Mouse (Mus musculus) neural tube, embryonic 15.5 days (tissue): Measurements from ENCODE around the gene Vwa5b2. TPM values are rescaled to one million over a fixed set of nuclear protein-coding genes. Genes with fewer than 3 reads are reported as not detected.

Experiments
- ATAC-seq: fragments of 200-750 bp; cut with Nextera tagmentation; 2 replicates; pipeline ENCODE4 v1.8.0; 2017; ENCODE audit warnings: mild to moderate bottlenecking, moderate TSS enrichment, moderate library complexity; ENCODE audit not compliant: low FRiP score
- H3K27ac ChIP-seq: fragments of 300-500 bp; sonication (generic); replicated peaks from 2 replicates; pipeline ENCODE4 v1.5.1; 2015; ENCODE audit warnings: mild to moderate bottlenecking, inconsistent platforms
- H3K27me3 ChIP-seq: fragments of 300-500 bp; sonication (generic); replicated peaks from 2 replicates; pipeline ENCODE4 v1.6.1; 2015; ENCODE audit warnings: inconsistent platforms
- H3K36me3 ChIP-seq: fragments of 300-500 bp; sonication (generic); 2 replicates; pipeline ENCODE4 v1.6.1; 2015; ENCODE audit warnings: inconsistent platforms
- H3K4me1 ChIP-seq: fragments of 300-500 bp; sonication (generic); 2 replicates; pipeline ENCODE4 v1.6.1; 2015; ENCODE audit warnings: inconsistent platforms
- H3K4me2 ChIP-seq: fragments of 300-500 bp; sonication (generic); 2 replicates; pipeline ENCODE4 v1.6.1; 2015; ENCODE audit warnings: inconsistent platforms, mild to moderate bottlenecking, moderate library complexity
- H3K4me3 ChIP-seq: fragments of 300-500 bp; sonication (generic); replicated peaks from 2 replicates; pipeline ENCODE4 v1.5.1; 2015; ENCODE audit warnings: mild to moderate bottlenecking, inconsistent platforms
- H3K9ac ChIP-seq: fragments of 300-500 bp; sonication (generic); replicated peaks from 2 replicates; pipeline ENCODE4 v1.6.1; 2015; ENCODE audit warnings: mild to moderate bottlenecking, inconsistent platforms
- H3K9me3 ChIP-seq: fragments of 300-500 bp; sonication (generic); replicated peaks from 2 replicates; pipeline ENCODE4 v1.6.1; 2016; ENCODE audit warnings: inconsistent platforms
- WGBS: fragments of 180-500 bp; shearing (Covaris S2); methylation state at CpG from one replicate; pipeline ENCODE4 v1.1.7; 2015; ENCODE audit warnings: mixed read lengths; 5-methylcytosine and 5-hydroxymethylcytosine counted together
- polyA plus RNA-seq: library from polyadenylated mRNA; unstranded; fragments of >200 nt; fragmentation: Nextera tagmentation; extraction: Ambion mirVana; gene quantifications from 2 replicates; pipeline ENCODE4 v1.2.1, GENCODE M21; 2015

Gene Vwa5b2
- polyA plus RNA-seq, 1 experiment from 2014 or later, result 48.0 TPM

GRCm38 (mm10) chr16:20619541-20620398 is 30.5 kb downstream of the Vwa5b2 start:
- Histone ChIP-seq H3K36me3 (peaks cover 11% of the 10 kb centered on the region), H3K27ac (peak overlapping the region; percentile 97), H3K4me2 (peak overlapping the region; percentile 84), H3K4me3 (peak overlapping the region; percentile 85), H3K9me3 (no peaks in the 10 kb centered on the region), H3K9ac (peak overlapping the region; percentile 88), H3K4me1 (peaks cover 34% of the 10 kb centered on the region), H3K27me3 (no peaks in the 10 kb centered on the region)
- under 1% methylated on average over 63 of the region's 83 CpGs for WGBS
- peak; percentile 14 for ATAC-seq

DNA sequence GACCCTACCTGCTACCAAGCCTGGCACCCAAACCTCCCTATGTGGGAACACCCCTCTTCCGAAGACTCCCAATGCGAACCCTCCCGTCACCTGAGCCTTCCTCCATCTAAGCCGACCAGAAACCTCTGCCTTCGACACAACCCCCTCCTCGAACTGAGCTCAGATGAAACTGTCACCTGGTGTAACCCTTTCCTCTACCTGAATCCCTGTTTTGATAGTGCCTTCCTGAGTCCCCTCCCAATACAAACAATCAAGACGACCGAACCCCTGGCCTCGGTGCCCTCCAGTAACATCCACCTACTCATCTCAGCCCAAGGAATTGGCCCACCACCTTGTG is 31.1 kb downstream of the Vwa5b2 start:
- H3K4me1 ChIP-seq, result peaks cover 34% of the 10 kb centered on the region
- peak overlapping the region; percentile 97 for H3K27ac ChIP-seq
- peak overlapping the region; percentile 88 for H3K9ac ChIP-seq
- peak overlapping the region; percentile 84 for H3K4me2 ChIP-seq
- H3K4me3 ChIP-seq, result peak overlapping the region; percentile 85
- H3K9me3 ChIP-seq, result no peaks in the 10 kb centered on the region
- WGBS, result 0% methylated on average over 9 of the region's 9 CpGs
- peak; percentile 5; the same call in 1 of the 2 replicates for ATAC-seq
- no peaks in the 10 kb centered on the region for H3K27me3 ChIP-seq
- peaks cover 11% of the 10 kb centered on the region for H3K36me3 ChIP-seq

DNA sequence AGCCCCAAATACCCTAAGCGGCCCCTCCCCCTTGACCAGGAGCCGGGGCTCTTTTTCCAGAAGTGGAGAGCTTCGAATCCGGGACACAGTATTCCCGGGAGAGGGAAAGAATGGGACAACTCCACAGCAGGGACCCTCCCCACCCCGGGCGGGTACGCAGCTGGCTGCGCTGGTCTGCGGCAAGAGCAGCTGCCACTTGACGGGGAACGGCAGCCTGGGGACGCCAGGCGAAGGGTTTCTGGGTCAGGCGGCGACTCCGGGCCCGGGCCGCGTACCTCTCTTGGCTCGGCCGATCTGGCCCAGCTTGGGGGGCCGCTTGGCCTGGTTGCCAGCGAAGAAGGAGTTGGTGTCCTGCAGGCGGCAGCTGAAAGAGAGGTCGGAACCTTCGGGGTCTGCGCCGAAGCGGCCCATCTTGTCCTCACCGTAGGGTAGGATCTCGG is 31.5 kb downstream of the Vwa5b2 start:
- peak overlapping the region; percentile 85 for H3K4me3 ChIP-seq
- H3K27me3 ChIP-seq, result no peaks in the 10 kb centered on the region
- peak overlapping the region; percentile 88 for H3K9ac ChIP-seq
- H3K27ac ChIP-seq, result peak overlapping the region; percentile 97
- no peaks in the 10 kb centered on the region for H3K9me3 ChIP-seq
- under 1% methylated on average over 32 of the region's 32 CpGs for WGBS
- peak overlapping the region; percentile 84 for H3K4me2 ChIP-seq
- peak; percentile 0; the same call in 1 of the 2 replicates for ATAC-seq
- peaks cover 34% of the 10 kb centered on the region for H3K4me1 ChIP-seq
- H3K36me3 ChIP-seq, result peaks cover 11% of the 10 kb centered on the region

DNA sequence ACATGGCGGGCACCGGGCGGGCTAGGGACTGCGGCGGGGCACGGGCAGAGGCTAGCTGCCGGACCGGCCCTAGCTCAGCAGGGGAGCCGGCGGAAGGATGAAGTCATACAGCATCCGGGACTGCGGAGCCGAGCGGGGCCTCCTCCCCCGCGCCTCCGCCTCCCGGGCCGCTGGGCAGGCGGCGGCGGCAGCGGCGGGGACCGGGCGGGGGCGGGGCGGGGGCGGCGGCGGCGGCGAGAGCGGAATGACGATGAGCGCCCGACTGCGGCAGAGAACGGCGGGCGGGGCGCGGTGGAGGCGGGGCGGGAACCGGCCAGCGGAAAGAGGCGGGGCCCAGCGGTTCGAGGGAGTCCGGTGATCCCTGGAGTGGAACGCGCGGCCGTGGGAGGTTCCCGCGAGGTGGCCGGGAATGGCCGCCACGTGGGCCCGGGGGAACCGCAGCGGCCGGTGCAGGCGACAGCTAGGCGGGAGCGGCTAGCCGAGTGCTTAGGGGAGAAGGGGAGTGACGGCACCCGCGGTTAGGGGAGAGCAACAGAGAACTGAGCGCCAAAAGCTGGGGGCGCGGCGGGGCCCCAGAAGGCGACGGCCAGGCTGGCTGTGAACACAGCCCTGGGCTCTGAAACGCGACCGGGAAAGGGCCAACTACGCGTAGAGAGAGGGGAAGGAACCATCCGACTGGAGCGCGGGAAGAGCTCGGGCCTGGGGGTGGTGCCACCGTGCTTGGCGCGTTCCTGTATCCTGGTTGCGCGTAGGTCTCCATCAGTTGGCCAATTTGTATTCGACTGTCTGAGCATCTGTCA is 32.1 kb downstream of the Vwa5b2 start, which contains the start of gene Camk2n2:
Camk2n2 (minus strand) TSS at position 97 of the 800 bp plus-strand sequence.
- under 1% methylated on average over 76 of the region's 92 CpGs for WGBS
- H3K4me3 ChIP-seq, result peak within 1 kb of the TSS; percentile 85

GRCm38 (mm10) chr16:20621991-20622685 is 32.9 kb downstream of the Vwa5b2 start:
- peak overlapping the region; percentile 85 for H3K4me3 ChIP-seq
- peak overlapping the region; percentile 97 for H3K27ac ChIP-seq
- peaks cover 34% of the 10 kb centered on the region for H3K4me1 ChIP-seq
- peak; percentile 74 for ATAC-seq
- peak overlapping the region; percentile 84 for H3K4me2 ChIP-seq
- under 1% methylated on average over 33 of the region's 37 CpGs for WGBS
- H3K27me3 ChIP-seq, result no peaks in the 10 kb centered on the region
- H3K9ac ChIP-seq, result peak overlapping the region; percentile 88
- H3K9me3 ChIP-seq, result no peaks in the 10 kb centered on the region
- H3K36me3 ChIP-seq, result peaks cover 11% of the 10 kb centered on the region

More for the DNA sequence above, 32.1 kb downstream of the Vwa5b2 start, which contains the start of gene Camk2n2:
- Histone ChIP-seq H3K9me3 (no peaks in the 10 kb centered on the region), H3K4me1 (peaks cover 34% of the 10 kb centered on the region), H3K36me3 (peaks cover 11% of the 10 kb centered on the region), H3K27ac (peak within 1 kb of the TSS; percentile 97), H3K4me2 (peak within 1 kb of the TSS; percentile 84), H3K9ac (peak within 1 kb of the TSS; percentile 88), H3K27me3 (no peaks in the 10 kb centered on the region)
- peak; percentile 74 for ATAC-seq

DNA sequence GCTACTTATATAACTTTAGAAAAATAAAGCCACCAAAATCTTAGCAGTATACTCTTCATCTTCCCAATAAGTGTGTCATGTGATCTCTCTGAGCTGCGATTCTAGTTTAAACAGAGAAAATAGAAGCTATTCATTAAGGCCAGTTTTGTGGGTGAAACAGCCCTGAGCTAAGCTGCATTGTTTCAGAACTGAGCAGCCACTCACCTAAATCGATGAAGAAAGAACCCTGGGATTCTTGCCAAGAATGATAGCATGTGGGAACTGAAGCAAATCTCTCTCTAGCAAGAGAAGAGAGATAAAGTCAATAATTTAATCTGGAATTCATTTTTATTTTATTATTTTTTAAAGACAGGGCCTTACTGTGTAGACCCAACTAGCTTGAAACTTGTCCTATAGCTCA is 33.9 kb downstream of the Vwa5b2 start:
- 34% methylated on average over 2 of the region's 2 CpGs for WGBS

GRCm38 (mm10) chr16:20628871-20629391 is 39.7 kb downstream of the Vwa5b2 start:
- Histone ChIP-seq H3K27me3 (no peaks in the 10 kb centered on the region), H3K9me3 (no peaks in the 10 kb centered on the region), H3K27ac (peak overlapping the region; percentile 75; the same call in 1 of the 2 replicates), H3K4me1 (peaks cover 26% of the 10 kb centered on the region), H3K36me3 (peaks cover 11% of the 10 kb centered on the region), H3K4me2 (peak overlapping the region; percentile 92), H3K4me3 (peak overlapping the region; percentile 67), H3K9ac (peak overlapping the region; percentile 74; the same call in 1 of the 2 replicates)
- no peak for ATAC-seq
- WGBS, result 38% methylated on average over 11 of the region's 11 CpGs

More for the DNA sequence above, 33.9 kb downstream of the Vwa5b2 start:
- no peak for ATAC-seq
- Histone ChIP-seq H3K4me1 (peaks cover 33% of the 10 kb centered on the region), H3K27ac (0 out of 2 replicates have a peak overlapping the region, but pooled peaks have one; percentile 97), H3K27me3 (no peaks in the 10 kb centered on the region), H3K4me3 (0 out of 2 replicates have a peak overlapping the region, but pooled peaks have one; percentile 85), H3K36me3 (0 out of 2 replicates have a peak, but pooled peaks cover under 1% of the 10 kb centered on the region), H3K9ac (0 out of 2 replicates have a peak overlapping the region, but pooled peaks have one; percentile 88), H3K9me3 (no peaks in the 10 kb centered on the region), H3K4me2 (peak overlapping the region; percentile 84)

DNA sequence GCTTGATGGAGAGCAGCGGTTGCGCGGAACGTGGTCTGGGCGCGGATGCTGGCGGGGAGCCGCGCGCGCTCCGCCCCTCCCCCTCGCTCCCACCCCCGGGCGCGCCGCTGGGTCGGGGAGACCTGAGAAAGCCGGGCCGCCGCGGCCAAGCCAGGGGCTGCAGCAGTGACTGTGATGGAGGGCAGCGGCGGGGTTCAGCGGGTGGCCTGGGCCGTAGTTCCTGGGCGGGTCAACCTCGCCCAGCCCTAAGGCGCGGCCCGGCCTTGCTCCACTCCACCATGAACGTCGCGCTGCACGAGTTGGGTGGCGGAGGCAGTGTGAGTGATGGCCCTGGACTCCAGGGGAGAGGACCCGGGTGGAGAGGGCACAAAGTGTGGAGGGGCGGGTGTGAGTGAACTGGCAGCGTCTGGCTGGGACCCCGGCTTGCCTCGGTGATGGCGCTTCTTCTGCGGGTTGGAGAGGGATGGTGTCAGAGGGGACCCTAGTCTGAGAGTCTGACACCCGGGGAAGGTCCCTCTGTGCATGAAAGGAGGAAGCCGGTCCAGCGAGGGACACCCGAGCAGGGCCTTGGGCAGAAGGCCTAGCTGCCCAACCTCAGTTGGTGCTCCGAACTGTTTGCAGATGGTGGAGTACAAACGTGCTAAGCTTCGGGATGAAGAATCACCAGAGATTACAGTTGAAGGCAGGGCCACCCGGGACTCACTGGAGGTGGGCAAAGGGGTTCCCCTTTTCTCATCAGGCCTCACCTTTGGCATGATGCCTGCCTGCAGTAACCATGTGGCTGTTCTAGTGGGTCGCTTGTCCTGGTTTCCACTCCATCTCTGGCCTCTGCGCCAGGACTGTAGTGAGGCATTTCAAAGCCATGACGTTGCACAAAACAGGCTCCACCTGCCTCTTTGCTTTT is 40.7 kb downstream of the Vwa5b2 start, which contains the start of gene Ece2:
Ece2 (plus strand) TSS at position 98 of the 904 bp plus-strand sequence.
- H3K36me3 ChIP-seq, result peaks cover 16% of the 10 kb centered on the region
- peaks cover 26% of the 10 kb centered on the region for H3K4me1 ChIP-seq
- H3K27ac ChIP-seq, result peak within 1 kb of the TSS; percentile 75
- peak within 1 kb of the TSS; percentile 74 for H3K9ac ChIP-seq
- ATAC-seq, result peak; percentile 80
- H3K4me3 ChIP-seq, result peak within 1 kb of the TSS; percentile 67
- peak within 1 kb of the TSS; percentile 92 for H3K4me2 ChIP-seq
- H3K27me3 ChIP-seq, result no peaks in the 10 kb centered on the region
- no peaks in the 10 kb centered on the region for H3K9me3 ChIP-seq
- 6% methylated on average over 54 of the region's 54 CpGs for WGBS

DNA sequence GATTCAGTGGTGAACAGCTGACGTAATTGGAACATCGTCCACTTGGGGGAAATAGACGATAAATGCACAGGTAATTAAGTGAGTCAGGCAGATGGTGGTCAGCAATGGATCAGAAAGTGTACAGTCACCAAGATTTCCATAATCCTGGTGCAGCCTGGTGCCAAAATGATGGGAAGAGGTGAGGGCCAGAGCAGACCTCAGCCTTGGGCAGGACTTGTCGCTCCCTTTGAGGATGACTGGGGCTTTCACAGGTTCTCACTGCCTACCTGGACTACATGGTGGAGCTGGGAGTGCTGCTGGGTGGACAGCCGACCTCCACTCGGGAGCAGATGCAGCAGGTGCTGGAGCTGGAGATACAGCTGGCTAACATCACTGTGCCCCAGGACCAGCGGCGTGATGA is 48.1 kb downstream of the Vwa5b2 start:
- peaks cover 13% of the 10 kb centered on the region; the same call in 1 of the 2 replicates for H3K4me1 ChIP-seq
- H3K4me3 ChIP-seq, result no peak overlapping the region
- ATAC-seq, result no peak
- H3K9me3 ChIP-seq, result no peaks in the 10 kb centered on the region
- 0 out of 2 replicates have a peak overlapping the region, but pooled peaks have one; percentile 5 for H3K9ac ChIP-seq
- peaks cover 19% of the 10 kb centered on the region for H3K36me3 ChIP-seq
- peak overlapping the region; percentile 38; the same call in 1 of the 2 replicates for H3K27ac ChIP-seq
- no peak overlapping the region for H3K4me2 ChIP-seq
- H3K27me3 ChIP-seq, result no peaks in the 10 kb centered on the region
- WGBS, result 80% methylated on average over 8 of the region's 8 CpGs

DNA sequence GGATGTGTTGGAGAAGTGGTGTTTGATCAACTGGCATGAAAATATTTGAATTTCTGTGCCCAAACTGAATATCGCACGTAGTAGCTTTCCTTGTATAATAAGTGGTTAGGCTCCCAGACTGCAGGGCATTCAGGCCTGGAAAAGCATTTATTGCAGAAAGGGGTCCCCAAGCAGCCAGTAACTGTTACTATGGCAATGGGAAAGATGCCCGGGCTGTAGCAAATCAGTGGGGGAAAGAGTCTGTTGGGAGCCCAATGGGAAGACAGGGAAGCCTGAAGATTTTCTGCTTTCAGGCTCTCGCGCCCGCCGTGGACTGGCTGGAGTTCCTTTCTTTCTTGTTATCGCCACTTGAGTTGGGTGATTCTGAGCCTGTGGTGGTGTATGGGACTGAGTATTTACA is 49.1 kb downstream of the Vwa5b2 start:
- no peaks in the 10 kb centered on the region for H3K27me3 ChIP-seq
- H3K4me1 ChIP-seq, result peaks cover 13% of the 10 kb centered on the region; the same call in 1 of the 2 replicates
- peak overlapping the region; percentile 29 for H3K4me2 ChIP-seq
- 52% methylated on average over 8 of the region's 8 CpGs for WGBS
- no peaks in the 10 kb centered on the region for H3K9me3 ChIP-seq
- no peak overlapping the region for H3K4me3 ChIP-seq
- H3K9ac ChIP-seq, result no peak overlapping the region
- peak; percentile 74 for ATAC-seq
- H3K36me3 ChIP-seq, result peaks cover 17% of the 10 kb centered on the region; the same call in 1 of the 2 replicates
- peak overlapping the region; percentile 38 for H3K27ac ChIP-seq
